Mouse (Mus musculus) R1 (cell line): ENCODE data around the gene Faf2.

Experiments
- DNase-seq: peaks from one replicate; pipeline ENCODE4 v3.0.0-alpha.2; 2018; ENCODE audit warnings: low read depth, low spot score

The Faf2 gene

DNA sequence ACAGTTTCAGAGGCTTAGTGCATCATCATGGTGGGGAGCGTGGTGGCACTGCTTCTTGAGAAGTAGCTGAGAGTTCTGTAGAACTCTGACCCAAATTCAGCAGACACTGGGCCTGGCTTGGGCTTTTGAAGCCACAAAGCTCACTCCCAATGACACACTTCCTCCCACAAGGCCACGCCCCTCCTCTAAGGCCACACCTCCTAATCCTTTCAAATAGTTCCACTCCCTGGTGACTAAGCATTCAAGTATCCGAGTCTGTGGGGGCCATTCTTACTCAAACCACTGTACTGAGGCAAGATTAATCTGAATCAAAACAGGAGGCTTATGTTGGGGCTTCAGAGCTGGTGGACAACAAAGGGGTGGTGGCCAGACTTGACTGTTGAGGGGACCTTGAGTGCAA is 89.3 kb downstream of the Faf2 start:
- peak; percentile 83 for DNase-seq
